Mouse (Mus musculus) kidney, adult 2 months (tissue): ENCODE measurements around the gene Skp1a.

Experiments
- CTCF ChIP-seq: fragments of 200-500 bp; conservative IDR thresholded peaks from 2 replicates; pipeline ENCODE4 v1.5.1; 2011; ENCODE audit warnings: low read depth, mild to moderate bottlenecking, control low read depth, low read length, moderate library complexity, mixed read lengths; ENCODE audit not compliant: insufficient read depth, insufficient read length
- POLR2A ChIP-seq: fragments of 200-500 bp; IDR thresholded peaks from one replicate; pipeline ENCODE4 v1.6.1; 2011; ENCODE audit warnings: low read depth, low read length, control low read depth

DNA sequence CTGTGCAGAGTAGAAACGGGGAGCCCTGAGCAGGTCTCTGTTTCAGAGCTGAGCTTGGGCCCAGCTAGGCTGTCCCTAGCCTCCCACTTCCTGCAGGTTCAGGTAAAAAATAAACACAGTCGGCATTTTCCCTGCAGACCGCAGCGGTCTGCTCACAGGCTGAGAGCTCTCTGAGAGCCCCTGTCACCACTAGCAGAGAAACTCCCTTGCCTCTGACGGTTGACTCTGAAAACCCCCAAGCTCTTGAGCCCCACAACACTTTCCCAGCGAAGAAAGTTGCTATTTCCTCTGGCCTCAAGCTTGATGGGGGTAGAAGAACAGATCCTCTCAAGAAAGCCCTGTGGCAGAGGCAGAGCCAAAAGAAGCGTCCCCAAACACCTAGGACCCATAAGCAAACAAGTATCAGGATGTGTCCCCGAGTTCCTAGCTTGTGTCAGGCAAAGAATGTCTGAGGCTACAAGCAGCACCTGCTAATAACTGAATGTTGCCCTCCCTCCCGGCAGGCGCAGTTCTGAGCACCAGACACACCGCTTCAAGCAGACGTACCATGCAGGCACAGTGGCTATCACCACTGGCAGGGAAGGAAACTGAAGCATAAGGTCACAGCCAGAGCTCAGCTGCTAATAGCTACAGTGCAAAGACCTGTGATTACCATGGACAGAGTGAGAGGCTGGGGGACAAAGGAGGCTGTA lies 34.0 kb downstream of the Skp1a start:
- TF ChIP-seq CTCF = no peak
- no peak for TF ChIP-seq POLR2A
